Mouse (Mus musculus) gastrocnemius, adult 18-20 months (tissue): ENCODE measurements at regions not wholly inside any gene's neighbourhood (a gene's known extent, or its start where the extent isn't known, plus 50 kb on each side); places are given as distances from the start of the nearest gene placed in this dataset. TPM values are rescaled to one million over a fixed set of nuclear protein-coding genes. Genes with fewer than 3 reads are reported as not detected.

ENCODE experiments used
- microRNA-seq: library from miRNA; unstranded; fragments of <30 nt; microRNA quantifications from one replicate; pipeline ENCODE4 v1.2.0, GENCODE M21; 2021

Small RNA genes lying in the stretch of these regions (microRNA-seq; reads per million reads assigned to microRNA genes)
- gene Gm28003 (not detected), gene Mir802 (not detected)
